Mouse (Mus musculus) embryo, embryonic 11 days (tissue): ENCODE results near the gene Olfr304.
A peak's percentile ranks its signal among the peaks of the same experiment; 100 is the strongest.
"Not testable (repeated sequence)": the region's sequence is repeated elsewhere in the genome, so short reads cannot be mapped to it uniquely, and the experiment has no call there.

ENCODE experiments used
- DNase-seq: peaks from one replicate; pipeline ENCODE4 v3.0.0-alpha.2; 2015

Olfr304 gene

DNA sequence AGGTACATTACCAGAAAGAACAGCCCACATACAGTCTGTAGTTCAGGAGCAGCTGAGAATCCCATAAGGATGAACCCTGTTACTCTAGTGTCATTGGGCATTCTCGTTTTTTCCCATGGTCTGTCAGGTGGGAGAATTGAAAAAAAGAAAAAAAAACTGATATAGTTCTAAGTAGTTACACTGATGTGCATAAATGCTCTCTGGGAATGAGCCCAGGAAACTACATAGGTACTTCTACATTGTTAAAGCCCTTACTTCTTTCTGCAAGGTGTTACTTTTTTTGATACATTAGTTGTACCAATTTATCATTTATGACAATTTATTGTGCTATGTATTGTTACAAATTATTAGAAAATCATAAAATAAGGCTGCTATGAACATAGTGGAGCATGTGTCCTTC is at the start of gene Olfr304:
TSS of gene Olfr304 (minus strand) at position 101 of the 400 bp plus-strand sequence.
- no peak for DNase-seq

DNA sequence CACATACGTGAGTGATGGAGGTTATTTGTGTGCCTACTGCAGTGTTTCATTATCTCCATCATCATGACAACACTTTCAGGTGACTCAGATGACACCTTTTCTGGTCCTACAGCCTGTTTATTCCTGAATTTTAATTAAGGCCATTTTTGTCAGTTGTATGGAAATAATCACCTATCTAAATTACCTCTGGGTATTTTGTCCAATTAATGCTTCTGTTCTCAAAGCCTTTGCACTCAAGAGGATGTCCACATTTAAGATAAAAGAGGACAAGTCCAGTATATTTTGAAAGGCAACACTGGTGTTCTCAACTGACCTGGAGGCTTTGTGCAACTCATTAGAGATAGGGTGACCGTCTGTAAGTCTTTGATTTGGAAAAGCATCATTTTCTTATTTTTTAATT is 17.1 kb upstream of the Olfr304 start, which contains the start of gene Olfr301:
TSS of gene Olfr301 (plus strand) at position 301 of the 400 bp plus-strand sequence.
- DNase-seq: no peak

DNA sequence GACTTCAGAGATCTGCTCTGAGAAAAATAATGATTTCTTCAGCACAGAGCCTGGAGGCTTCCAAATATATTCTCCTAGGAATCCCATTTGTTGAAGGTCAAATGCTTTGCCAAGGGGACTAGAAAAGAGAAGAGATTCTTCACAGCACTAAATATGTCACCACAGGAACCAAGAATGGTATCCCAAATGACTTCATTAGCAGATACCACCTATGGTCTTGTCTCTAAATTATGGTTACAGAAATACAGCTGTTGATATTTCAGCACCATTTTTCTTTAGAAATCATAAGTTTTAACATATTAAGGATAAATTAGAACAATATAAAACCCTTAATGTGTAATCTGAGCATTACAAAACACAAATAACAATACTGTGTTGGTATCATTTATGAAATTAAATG is 11.2 kb upstream of the Olfr304 start, which contains the start of gene Olfr303:
TSS of gene Olfr303 (minus strand) at position 101 of the 400 bp plus-strand sequence.
- no peak for DNase-seq

GRCm38 (mm10) chr7:86385769-86386168 is 689 bp downstream of the Olfr304 start:
- DNase-seq: peak; percentile 1

DNA sequence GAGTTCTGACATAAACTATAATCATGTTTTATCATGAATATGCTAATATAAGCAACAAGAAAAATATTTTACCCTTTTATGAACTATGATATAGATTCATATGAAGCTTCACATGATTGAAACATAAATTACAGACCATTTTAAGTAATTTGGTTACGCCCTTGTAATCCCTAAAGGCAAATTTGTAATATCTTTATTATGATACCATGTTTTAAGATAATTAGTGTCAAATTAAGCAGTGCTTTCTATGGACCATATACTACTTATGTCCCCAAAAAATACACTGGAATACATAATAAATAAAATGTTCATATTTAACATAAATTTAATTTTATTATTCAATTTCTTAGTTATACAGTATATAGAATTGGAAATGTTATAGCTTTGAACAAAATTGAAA is 19.6 kb downstream of the Olfr304 start, which contains the start of gene Olfr305:
TSS of gene Olfr305 (minus strand) at position 101 of the 400 bp plus-strand sequence.
- DNase-seq: no peak

- not testable (repeated sequence) for DNase-seq
These were observed 40.2 kb downstream of the Olfr304 start for GRCm38 (mm10) chr7:86346296-86346695.

DNA sequence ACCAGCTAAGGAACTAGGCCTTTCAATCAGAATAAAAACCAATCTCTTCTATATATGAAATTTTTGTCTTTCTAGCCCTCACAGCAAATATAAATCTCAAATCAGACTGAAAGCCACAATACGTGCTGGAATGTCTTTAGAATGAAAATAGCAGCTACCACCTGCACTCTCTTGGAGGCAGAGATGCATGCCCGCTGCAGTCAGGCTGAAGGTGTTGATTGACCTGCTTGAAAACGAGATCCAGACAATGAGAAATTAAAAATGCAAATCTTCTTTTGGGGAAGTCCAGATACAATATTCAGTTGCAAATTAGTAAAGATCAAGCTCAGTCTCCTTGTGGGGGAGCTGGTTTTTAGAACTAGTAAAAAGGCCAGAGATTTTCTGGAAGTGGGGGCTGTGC is 42.2 kb downstream of the Olfr304 start:
- DNase-seq: no peak

- DNase-seq: no peak
These were observed 43.4 kb downstream of the Olfr304 start for GRCm38 (mm10) chr7:86342881-86343565.

DNA sequence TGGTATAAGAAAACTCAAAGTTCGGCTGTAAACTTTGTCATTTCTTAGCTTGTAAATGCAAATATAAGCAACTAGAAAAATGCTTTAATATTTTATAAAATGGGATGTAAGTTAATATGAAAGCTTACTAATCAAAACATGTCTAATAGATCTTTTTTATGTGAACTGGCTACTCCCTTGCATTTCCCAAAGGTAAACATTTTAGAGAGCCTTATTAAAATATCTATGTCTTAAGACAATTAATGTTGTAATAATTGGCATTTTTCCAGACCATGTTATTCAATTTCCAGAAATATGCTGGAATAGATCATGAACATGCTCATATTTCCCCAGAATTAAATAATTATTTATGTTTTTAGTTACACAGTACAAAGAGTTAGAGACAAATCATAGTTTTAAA is 49.0 kb downstream of the Olfr304 start, which contains the start of gene Olfr307:
TSS of gene Olfr307 (minus strand) at position 101 of the 400 bp plus-strand sequence.
- DNase-seq: no peak
